Mouse (Mus musculus) C2C12 (cell line): Measurements from ENCODE around the gene Slc20a1. TPM values are rescaled to one million over a fixed set of nuclear protein-coding genes. Genes with fewer than 3 reads are reported as not detected.

Experiments used
- H3K27me3 ChIP-seq: one replicate; pipeline ENCODE4 v1.6.1; 2011; ENCODE audit not compliant: control insufficient read depth, insufficient read depth, insufficient read length
- H3K36me3 ChIP-seq: one replicate; pipeline ENCODE4 v1.6.1; 2011; ENCODE audit not compliant: control insufficient read depth, insufficient read depth
- H3K4me3 ChIP-seq: one replicate; pipeline ENCODE4 v1.5.1; 2011; ENCODE audit warnings: mild to moderate bottlenecking, control low read depth; ENCODE audit not compliant: poor library complexity, insufficient read depth, severe bottlenecking
- H3K79me2 ChIP-seq: one replicate; pipeline ENCODE4 v1.6.1; 2011; ENCODE audit not compliant: control insufficient read depth, insufficient read depth
- H3K79me3 ChIP-seq: one replicate; pipeline ENCODE4 v1.6.1; 2011; ENCODE audit warnings: low read depth, control low read depth
- H3ac ChIP-seq: one replicate; pipeline ENCODE3; 2011; ENCODE audit warnings: low read depth; ENCODE audit not compliant: control insufficient read depth, insufficient read length
- CEBPB ChIP-seq: IDR thresholded peaks from one replicate; pipeline ENCODE4 v1.6.1; 2011; ENCODE audit warnings: low read depth, mild to moderate bottlenecking, control low read depth, moderate library complexity
- CTCF ChIP-seq: IDR thresholded peaks from one replicate; pipeline ENCODE4 v1.5.1; 2011; ENCODE audit not compliant: control insufficient read depth, insufficient read depth, insufficient read length
- FOSL1 ChIP-seq: IDR thresholded peaks from one replicate; pipeline ENCODE4 v1.8.0; 2011; ENCODE audit warnings: mild to moderate bottlenecking, low read length; ENCODE audit not compliant: poor library complexity, insufficient read depth, severe bottlenecking
- MAX ChIP-seq: IDR thresholded peaks from one replicate; pipeline ENCODE4 v1.6.1; 2011; ENCODE audit warnings: mild to moderate bottlenecking, control low read depth
- MYOD1 ChIP-seq: IDR thresholded peaks from one replicate; pipeline ENCODE4 v1.6.1; 2011; ENCODE audit warnings: low read depth; ENCODE audit not compliant: control insufficient read depth, insufficient read length
- MYOG ChIP-seq: IDR thresholded peaks from one replicate; pipeline ENCODE4 v1.6.1; 2011; ENCODE audit not compliant: control insufficient read depth, insufficient read length; ENCODE audit errors: extremely low read depth
- USF1 ChIP-seq: IDR thresholded peaks from one replicate; pipeline ENCODE4 v1.6.1; 2011; ENCODE audit warnings: low read depth, mild to moderate bottlenecking, control low read depth, moderate library complexity
- polyA plus RNA-seq: library from polyadenylated mRNA; unstranded; fragments of >200 nt; fragmentation: generic; extraction: Trizol; gene quantifications from one replicate; pipeline ENCODE4 v1.2.1, GENCODE M21; 2012; ENCODE audit warnings: missing spikeins

Slc20a1 gene
- polyA plus RNA-seq, 1 experiment, result 57.4 TPM

DNA sequence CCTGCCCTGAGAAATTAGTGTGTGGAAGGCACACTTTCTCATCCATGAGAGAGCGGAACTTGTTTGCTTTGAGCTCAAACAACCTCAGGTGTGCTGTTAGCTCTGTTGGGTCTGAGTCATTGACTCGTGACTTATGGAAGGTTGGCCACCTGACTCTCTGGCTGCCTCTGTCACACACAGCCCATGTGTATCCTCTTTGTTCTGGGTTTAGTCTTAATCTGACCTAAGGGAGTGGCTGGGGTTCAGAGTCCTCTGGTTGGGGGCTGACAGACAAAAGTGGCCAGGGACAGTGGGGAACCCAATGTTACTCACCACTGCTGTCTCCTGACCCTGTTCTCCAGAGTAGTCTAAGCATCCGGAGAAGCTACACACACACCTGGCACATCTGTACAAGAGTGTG is 59.5 kb downstream of the Slc20a1 start:
- H3K27me3 ChIP-seq, result no peaks in the 10 kb centered on the region
- no peaks in the 10 kb centered on the region for H3K79me3 ChIP-seq
- no peaks in the 10 kb centered on the region for H3K36me3 ChIP-seq
- H3ac ChIP-seq, result no peak overlapping the region
- TF ChIP-seq CEBPB, result no peak
- no peak for TF ChIP-seq MYOD1
- no peak for TF ChIP-seq USF1
- no peak for TF ChIP-seq CTCF
- TF ChIP-seq MYOG, result no peak
- TF ChIP-seq MAX, result no peak
- no peak for TF ChIP-seq FOSL1
- no peaks in the 10 kb centered on the region for H3K79me2 ChIP-seq
- no peak overlapping the region for H3K4me3 ChIP-seq

DNA sequence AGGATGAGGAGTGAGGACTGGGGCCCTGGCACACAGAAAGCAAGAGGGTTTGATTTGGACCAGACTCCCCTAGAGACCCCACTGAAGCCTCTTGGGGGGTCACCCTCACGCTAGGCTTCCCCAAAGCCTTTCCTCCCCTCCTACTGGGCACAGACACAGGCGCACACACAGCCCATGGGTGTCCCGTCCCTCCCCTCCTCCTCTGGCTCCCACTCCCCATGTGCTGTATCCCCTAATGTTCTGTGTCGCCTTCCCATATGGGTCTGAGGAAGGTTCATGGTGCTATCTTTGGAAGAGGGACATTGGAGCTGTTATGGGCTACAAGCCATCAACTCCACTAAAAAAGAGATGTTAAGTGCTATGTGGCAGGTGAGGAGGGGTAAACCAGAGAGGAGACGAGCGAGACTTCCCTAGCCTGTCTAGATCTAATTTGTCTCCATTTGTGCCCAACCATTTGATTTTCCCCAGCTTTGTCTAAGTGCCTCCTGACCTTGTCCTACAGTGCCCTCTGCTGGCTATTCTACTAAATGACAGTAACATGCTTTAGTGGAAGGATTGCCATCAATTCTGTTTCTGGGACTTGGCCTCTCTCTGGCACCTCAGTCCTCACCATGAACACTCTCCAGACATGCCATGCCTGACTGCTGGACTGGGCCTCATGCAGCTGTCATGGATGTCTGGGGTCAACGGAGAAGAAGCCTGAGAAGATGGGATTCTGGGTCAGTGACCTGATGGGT is 60.1 kb downstream of the Slc20a1 start:
- Histone ChIP-seq H3K4me3 (no peak overlapping the region), H3K36me3 (no peaks in the 10 kb centered on the region), H3K79me3 (no peaks in the 10 kb centered on the region), H3K79me2 (no peaks in the 10 kb centered on the region), H3ac (no peak overlapping the region), H3K27me3 (no peaks in the 10 kb centered on the region)
- TF ChIP-seq MYOG (no peak), CTCF (peak; percentile 40), CEBPB (no peak)

DNA sequence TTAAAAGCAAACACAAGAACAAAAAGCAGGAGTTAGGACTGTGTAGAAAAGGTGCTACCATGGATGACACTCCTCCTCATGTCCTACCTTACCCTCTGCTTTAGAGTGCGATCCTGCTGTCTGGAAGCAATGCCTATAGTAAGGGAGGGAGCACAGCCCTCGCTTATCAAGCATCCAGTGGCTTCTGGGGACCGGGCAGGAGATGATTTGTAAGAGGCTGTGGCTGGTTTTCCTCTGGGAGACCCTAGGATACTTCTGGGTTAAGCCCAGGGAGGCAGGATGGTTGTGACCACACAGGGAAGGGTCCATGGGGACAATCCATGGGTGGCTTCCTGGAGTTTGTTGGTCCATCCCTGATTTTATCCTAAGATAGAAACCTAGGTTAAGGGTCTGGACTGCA is 62.1 kb downstream of the Slc20a1 start:
- no peaks in the 10 kb centered on the region for H3K79me2 ChIP-seq
- no peaks in the 10 kb centered on the region for H3K27me3 ChIP-seq
- no peaks in the 10 kb centered on the region for H3K36me3 ChIP-seq
- H3K4me3 ChIP-seq, result no peak overlapping the region
- TF ChIP-seq MYOG (no peak), USF1 (no peak), MAX (no peak), FOSL1 (no peak), MYOD1 (no peak), CEBPB (no peak), CTCF (no peak)
- H3K79me3 ChIP-seq, result no peaks in the 10 kb centered on the region
- H3ac ChIP-seq, result no peak overlapping the region

Other genes starting within 250 kb of the Slc20a1 start
- 0.21 TPM for gene Zc3h6, start 231.4 kb upstream of the Slc20a1 start, polyA plus RNA-seq
- 3.6 TPM for gene Gm10762, start 231.0 kb upstream of the Slc20a1 start, polyA plus RNA-seq
- not detected for gene Vinac1, start 150.6 kb upstream of the Slc20a1 start, polyA plus RNA-seq
- 10.7 TPM for gene Ttl, start 132.8 kb upstream of the Slc20a1 start, polyA plus RNA-seq
- 19.1 TPM for gene Polr1b, start 97.8 kb upstream of the Slc20a1 start, polyA plus RNA-seq
- gene Chchd5, start 69.1 kb upstream of the Slc20a1 start, polyA plus RNA-seq, result 27.1 TPM
- 17.9 TPM for gene Ckap2l, start 98.4 kb downstream of the Slc20a1 start, polyA plus RNA-seq
- not detected for gene Il1a, start 111.2 kb downstream of the Slc20a1 start, polyA plus RNA-seq
- not detected for gene Il1b, start 172.4 kb downstream of the Slc20a1 start, polyA plus RNA-seq